Mouse (Mus musculus) lung, postnatal 0 days (tissue): ENCODE measurements around the gene Rgs12. TPM values are rescaled to one million over a fixed set of nuclear protein-coding genes. Genes with fewer than 3 reads are reported as not detected.

Experiments
- ATAC-seq: fragments of 200-750 bp; cut with Nextera tagmentation; 2 replicates; pipeline ENCODE4 v1.8.0; 2017; ENCODE audit warnings: moderate library complexity
- DNase-seq: peaks from one replicate; pipeline ENCODE4 v3.0.0-alpha.2; 2016; ENCODE audit warnings: low spot score
- H3K27ac ChIP-seq: fragments of 300-500 bp; sonication (generic); 2 replicates; pipeline ENCODE4 v1.5.1; 2014; ENCODE audit warnings: antibody characterized with exemption, mild to moderate bottlenecking, low read length, mixed read lengths
- H3K27me3 ChIP-seq: fragments of 300-500 bp; sonication (generic); replicated peaks from 2 replicates; pipeline ENCODE4 v1.6.1; 2014; ENCODE audit warnings: low read length, mixed read lengths; ENCODE audit not compliant: insufficient read depth
- H3K36me3 ChIP-seq: fragments of 300-500 bp; sonication (generic); 2 replicates; pipeline ENCODE4 v1.6.1; 2014; ENCODE audit warnings: low read length, mixed read lengths; ENCODE audit not compliant: insufficient read depth
- H3K4me1 ChIP-seq: fragments of 300-500 bp; sonication (generic); 2 replicates; pipeline ENCODE4 v1.6.1; 2014; ENCODE audit warnings: antibody characterized with exemption, low read depth, low read length, mixed read lengths; ENCODE audit not compliant: insufficient read depth
- H3K4me2 ChIP-seq: fragments of 300-500 bp; sonication (generic); replicated peaks from 2 replicates; pipeline ENCODE4 v1.6.1; 2014; ENCODE audit warnings: low read depth, mild to moderate bottlenecking, low read length, moderate library complexity, mixed read lengths
- H3K4me3 ChIP-seq: fragments of 300-500 bp; sonication (generic); 2 replicates; pipeline ENCODE4 v1.5.1; 2014; ENCODE audit warnings: low read depth, low read length
- H3K9ac ChIP-seq: fragments of 300-500 bp; sonication (generic); replicated peaks from 2 replicates; pipeline ENCODE4 v1.6.1; 2014; ENCODE audit warnings: low read depth, mild to moderate bottlenecking
- H3K9me3 ChIP-seq: fragments of 300-500 bp; sonication (generic); 2 replicates; pipeline ENCODE4 v1.6.1; 2016; ENCODE audit warnings: low read length, mixed read lengths
- CTCF ChIP-seq: IDR thresholded peaks from 2 replicates; pipeline ENCODE4 v1.5.1; 2016; ENCODE audit warnings: antibody characterized with exemption, mild to moderate bottlenecking
- EP300 ChIP-seq: IDR thresholded peaks from 2 replicates; pipeline ENCODE4 v1.6.1; 2016; ENCODE audit warnings: antibody characterized with exemption, mild to moderate bottlenecking, control low read depth
- WGBS: fragments of 180-500 bp; shearing (Covaris S2); extraction: QIAGEN DNeasy Blood & Tissue Kit; methylation state at CpG from one replicate; pipeline ENCODE4 v1.1.7; 2014; 5-methylcytosine and 5-hydroxymethylcytosine counted together
- microRNA-seq: library from miRNA; unstranded; fragments of <30 nt; microRNA quantifications from one replicate; pipeline ENCODE4, GENCODE M21; 2016
- polyA plus RNA-seq: library from polyadenylated mRNA; unstranded; fragments of >200 nt; fragmentation: Nextera tagmentation; extraction: Ambion mirVana; gene quantifications from 2 replicates; pipeline ENCODE4 v1.2.1, GENCODE M21; 2015

Gene Rgs12
- polyA plus RNA-seq, 1 experiment from 2014 or later = 45.5 TPM

DNA sequence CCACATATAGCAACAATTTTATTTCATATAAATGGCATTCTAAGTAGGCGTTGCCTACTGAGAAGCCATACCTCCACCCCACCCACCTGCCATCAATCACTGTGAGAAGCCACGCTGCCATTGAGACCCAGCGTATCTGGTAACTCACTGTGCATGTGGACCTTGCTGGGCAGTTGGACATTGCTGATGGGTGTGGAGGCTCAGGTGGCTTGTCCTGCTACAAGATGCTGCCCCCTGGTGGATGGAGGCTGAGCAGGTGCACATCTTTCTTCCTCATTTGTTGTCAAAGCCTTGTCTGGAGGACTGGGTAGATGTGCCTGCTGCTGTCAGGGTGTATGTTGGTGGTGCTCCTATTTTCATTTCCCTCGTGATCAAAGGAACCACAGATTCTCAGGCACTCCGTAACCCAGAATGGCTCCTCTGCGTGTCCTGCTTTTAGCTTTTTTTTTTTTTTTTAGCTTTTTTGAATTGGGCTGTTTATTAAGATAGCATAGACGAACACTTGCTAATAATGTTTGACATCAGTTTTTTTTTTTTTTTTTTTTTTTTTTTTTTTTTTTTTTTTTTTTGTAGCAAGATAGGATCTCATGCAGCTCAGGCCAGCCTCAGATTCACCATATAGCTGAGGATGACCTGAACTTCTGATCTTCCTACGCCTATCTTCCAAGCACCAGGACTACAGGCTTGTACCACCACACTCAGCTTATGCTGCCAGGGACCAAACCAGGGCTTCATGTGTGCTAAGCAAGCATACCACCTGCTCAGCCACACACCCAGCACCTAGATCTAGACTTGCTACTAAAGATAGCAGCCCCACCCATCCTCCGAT, 139.8 kb downstream of the Rgs12 start:
- no peaks in the 10 kb centered on the region for H3K4me1 ChIP-seq
- H3K27ac ChIP-seq = no peak overlapping the region
- 58% methylated on average over 9 of the region's 9 CpGs for WGBS
- peak; percentile 83 for TF ChIP-seq CTCF
- TF ChIP-seq EP300 = no peak
- DNase-seq = peak; percentile 68
- no peaks in the 10 kb centered on the region for H3K27me3 ChIP-seq
- peak; percentile 28; the same call in 1 of the 2 replicates for ATAC-seq
- no peak overlapping the region for H3K9ac ChIP-seq
- H3K9me3 ChIP-seq = no peaks in the 10 kb centered on the region
- no peak overlapping the region for H3K4me3 ChIP-seq
- H3K4me2 ChIP-seq = no peak overlapping the region
- H3K36me3 ChIP-seq = peaks cover 19% of the 10 kb centered on the region

Small RNA genes within 50 kb of the gene (microRNA-seq; reads per million reads assigned to microRNA genes)
- 5.1 reads per million, percentile 15 among the genes with 10 or more reads in this experiment for gene Mir3097

Other genes starting within 250 kb of the Rgs12 start
- gene Htt, start 187.7 kb upstream of the Rgs12 start, polyA plus RNA-seq = 3.7 and 3.8 TPM in 2 replicates
- gene Msantd1, start 41.4 kb upstream of the Rgs12 start, polyA plus RNA-seq = 0.50 and 0.73 TPM in 2 replicates
- 0.73 and 0.82 TPM in 2 replicates for gene Hgfac, start 92.1 kb downstream of the Rgs12 start, polyA plus RNA-seq
- 0.56 and 0.67 TPM in 2 replicates for gene Dok7, start 107.3 kb downstream of the Rgs12 start, polyA plus RNA-seq
- 170 and 184 TPM in 2 replicates for gene Lrpap1, start 156.3 kb downstream of the Rgs12 start, polyA plus RNA-seq